Mouse (Mus musculus) spleen, postnatal 10 days (tissue): ENCODE results near the gene Pard3b.
A peak's percentile ranks its signal among the peaks of the same experiment; 100 is the strongest.

Source experiments
- DNase-seq, 2 experiments: peaks; one replicate each; pipeline ENCODE4 v3.0.0; 2021 to 2022; ENCODE audit warnings: low spot score in 2 of 2

The Pard3b gene

GRCm38 (mm10) chr1:62244191-62244984 is 605.8 kb downstream of the Pard3b start:
- no peak for DNase-seq

- no peak for DNase-seq
These were observed 613.8 kb downstream of the Pard3b start for GRCm38 (mm10) chr1:62252432-62252831.

GRCm38 (mm10) chr1:62254316-62254715 is 615.7 kb downstream of the Pard3b start:
- DNase-seq = no peak

GRCm38 (mm10) chr1:62254888-62255287 is 616.3 kb downstream of the Pard3b start:
- DNase-seq = no peak

GRCm38 (mm10) chr1:62276466-62276865 is 637.8 kb downstream of the Pard3b start:
- DNase-seq = no peak

GRCm38 (mm10) chr1:62278586-62278985 is 640.0 kb downstream of the Pard3b start:
- no peak for DNase-seq

- no peak for DNase-seq
These were observed 642.0 kb downstream of the Pard3b start for GRCm38 (mm10) chr1:62280586-62280985.

- no peak for DNase-seq
These were observed 644.2 kb downstream of the Pard3b start for GRCm38 (mm10) chr1:62282835-62283234.

GRCm38 (mm10) chr1:62283624-62284023 is 645.0 kb downstream of the Pard3b start:
- no peak for DNase-seq

- DNase-seq = no peak
These were observed 670.8 kb downstream of the Pard3b start for GRCm38 (mm10) chr1:62309376-62309775.

- DNase-seq = no peak
These were observed 686.6 kb downstream of the Pard3b start for GRCm38 (mm10) chr1:62325237-62325636.

GRCm38 (mm10) chr1:62327743-62328142 is 689.1 kb downstream of the Pard3b start:
- DNase-seq = no peak

GRCm38 (mm10) chr1:62328808-62329207 is 690.2 kb downstream of the Pard3b start:
- no peak for DNase-seq

GRCm38 (mm10) chr1:62333016-62333415 is 694.4 kb downstream of the Pard3b start:
- DNase-seq = no peak

- no peak for DNase-seq
These were observed 695.6 kb downstream of the Pard3b start for GRCm38 (mm10) chr1:62334196-62334595.

GRCm38 (mm10) chr1:62340261-62340660 is 701.6 kb downstream of the Pard3b start:
- no peak for DNase-seq

- DNase-seq = no peak
These were observed 705.7 kb downstream of the Pard3b start for GRCm38 (mm10) chr1:62344286-62344685.

GRCm38 (mm10) chr1:62348371-62348770 is 709.7 kb downstream of the Pard3b start:
- DNase-seq = no peak

GRCm38 (mm10) chr1:62355496-62355895 is 716.9 kb downstream of the Pard3b start:
- DNase-seq = no peak

GRCm38 (mm10) chr1:62374427-62375050 is 735.9 kb downstream of the Pard3b start:
- no peak for DNase-seq

- peak in 1 of 2 experiments; percentile 15 for DNase-seq
These were observed 739.7 kb downstream of the Pard3b start for GRCm38 (mm10) chr1:62378335-62378734.

GRCm38 (mm10) chr1:62382807-62383514 is 744.3 kb downstream of the Pard3b start:
- DNase-seq = no peak

GRCm38 (mm10) chr1:62384241-62384640 is 745.6 kb downstream of the Pard3b start:
- no peak for DNase-seq
